Mouse (Mus musculus): ENCODE measurements at regions not wholly inside any gene's neighbourhood (a gene's known extent, or its start where the extent isn't known, plus 50 kb on each side); places are given as distances from the start of the nearest gene placed in this dataset.

DNA sequence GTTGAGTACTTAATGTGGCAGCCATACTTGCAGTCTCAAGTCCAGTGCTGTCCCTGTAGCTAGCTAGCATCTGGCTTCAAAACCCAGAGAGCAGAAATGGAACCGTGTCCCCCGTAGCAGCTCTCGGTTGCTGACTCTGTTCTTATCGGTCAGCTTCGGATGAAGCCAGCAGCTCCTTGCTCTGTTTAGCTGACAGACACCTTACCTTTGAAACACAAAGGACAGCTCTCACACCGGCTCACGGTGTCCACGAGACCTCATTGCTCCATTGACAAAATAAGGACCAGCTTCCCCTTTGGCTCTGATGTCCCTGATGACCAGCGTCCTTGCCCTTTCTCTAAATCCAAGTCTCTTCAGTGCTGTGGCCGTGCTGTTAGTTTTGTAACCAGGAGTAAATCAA lies 435.3 kb upstream of the Kif2a start:
- H3K9ac ChIP-seq, result no peak overlapping the region
- H3K4me3 ChIP-seq (replicated peaks), result no peak overlapping the region
- H3K4me1 ChIP-seq (replicated peaks), result no peaks in the 10 kb centered on the region
- H3K9me3 ChIP-seq (replicated peaks), result no peaks in the 10 kb centered on the region
- ATAC-seq (ENCODE audit: low read depth) (no peak), DNase-seq (no peak)
- no peak overlapping the region for H3K4me2 ChIP-seq
- 76% methylated on average over 10 of the region's 10 CpGs for WGBS (ENCODE audit: insufficient replicate concordance)
- H3K27me3 ChIP-seq, result no peaks in the 10 kb centered on the region
- H3K36me3 ChIP-seq, result no peaks in the 10 kb centered on the region
- no peak overlapping the region for H3K27ac ChIP-seq

GRCm38 (mm10) chr13:107456394-107456793 lies 434.5 kb upstream of the Kif2a start:
- H3K36me3 ChIP-seq, result no peaks in the 10 kb centered on the region
- DNase-seq (no peak), ATAC-seq (ENCODE audit: low read depth) (no peak)
- no peak overlapping the region for H3K27ac ChIP-seq
- no peak overlapping the region for H3K4me3 ChIP-seq (replicated peaks)
- no peaks in the 10 kb centered on the region for H3K4me1 ChIP-seq (replicated peaks)
- no peak overlapping the region for H3K4me2 ChIP-seq
- H3K27me3 ChIP-seq, result no peaks in the 10 kb centered on the region
- no peak overlapping the region for H3K9ac ChIP-seq
- 31% methylated on average over 2 of the region's 2 CpGs for WGBS (ENCODE audit: insufficient replicate concordance)
- H3K9me3 ChIP-seq (replicated peaks), result no peaks in the 10 kb centered on the region

DNA sequence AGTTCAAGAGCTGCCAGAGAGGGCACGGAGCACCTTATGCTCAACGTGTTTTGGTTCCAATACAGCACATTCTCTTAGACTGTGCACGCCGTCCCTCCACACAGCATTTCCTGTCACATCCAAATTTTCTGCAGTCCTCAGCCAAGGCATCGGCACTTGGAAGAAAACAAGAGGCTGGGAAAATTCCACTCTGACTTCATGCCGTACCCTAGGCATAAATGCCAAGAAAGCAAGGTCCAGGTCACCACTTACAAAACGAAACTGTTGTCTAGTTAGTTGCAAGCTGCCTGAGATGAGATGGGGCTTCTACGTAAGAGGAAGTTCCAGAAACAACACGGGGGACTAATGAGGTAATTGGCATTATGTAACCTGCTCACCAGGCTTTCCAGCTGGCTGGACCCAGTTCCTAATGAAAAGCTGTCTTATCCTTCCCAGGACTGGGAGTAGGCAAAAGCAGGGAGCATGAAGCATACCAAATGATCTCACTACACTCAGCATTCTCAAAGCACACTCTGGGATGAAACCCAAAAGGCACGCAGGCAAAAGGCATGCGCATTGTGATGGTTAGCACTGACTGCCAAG lies 427.8 kb upstream of the Kif2a start:
- ATAC-seq (ENCODE audit: low read depth) (no peak), DNase-seq (no peak)
- WGBS (ENCODE audit: insufficient replicate concordance), result 56% methylated on average over 11 of the region's 11 CpGs
- no peak overlapping the region for H3K9ac ChIP-seq
- no peaks in the 10 kb centered on the region for H3K36me3 ChIP-seq
- H3K27ac ChIP-seq, result no peak overlapping the region
- no peaks in the 10 kb centered on the region for H3K4me1 ChIP-seq (replicated peaks)
- H3K4me3 ChIP-seq (replicated peaks), result no peak overlapping the region
- no peaks in the 10 kb centered on the region for H3K27me3 ChIP-seq
- no peak overlapping the region for H3K4me2 ChIP-seq
- H3K9me3 ChIP-seq (replicated peaks), result no peaks in the 10 kb centered on the region

- no peaks in the 10 kb centered on the region for H3K36me3 ChIP-seq
- ATAC-seq (ENCODE audit: low read depth) (no peak), DNase-seq (no peak)
- H3K9ac ChIP-seq, result no peak overlapping the region
- WGBS (ENCODE audit: insufficient replicate concordance), result 50% methylated on average over 2 of the region's 2 CpGs
- H3K4me2 ChIP-seq, result no peak overlapping the region
- no peaks in the 10 kb centered on the region for H3K4me1 ChIP-seq (replicated peaks)
- H3K27ac ChIP-seq, result no peak overlapping the region
- no peaks in the 10 kb centered on the region for H3K9me3 ChIP-seq (replicated peaks)
- H3K4me3 ChIP-seq (replicated peaks), result no peak overlapping the region
- no peaks in the 10 kb centered on the region for H3K27me3 ChIP-seq
These were observed 425.9 kb upstream of the Kif2a start for GRCm38 (mm10) chr13:107447813-107448212.

DNA sequence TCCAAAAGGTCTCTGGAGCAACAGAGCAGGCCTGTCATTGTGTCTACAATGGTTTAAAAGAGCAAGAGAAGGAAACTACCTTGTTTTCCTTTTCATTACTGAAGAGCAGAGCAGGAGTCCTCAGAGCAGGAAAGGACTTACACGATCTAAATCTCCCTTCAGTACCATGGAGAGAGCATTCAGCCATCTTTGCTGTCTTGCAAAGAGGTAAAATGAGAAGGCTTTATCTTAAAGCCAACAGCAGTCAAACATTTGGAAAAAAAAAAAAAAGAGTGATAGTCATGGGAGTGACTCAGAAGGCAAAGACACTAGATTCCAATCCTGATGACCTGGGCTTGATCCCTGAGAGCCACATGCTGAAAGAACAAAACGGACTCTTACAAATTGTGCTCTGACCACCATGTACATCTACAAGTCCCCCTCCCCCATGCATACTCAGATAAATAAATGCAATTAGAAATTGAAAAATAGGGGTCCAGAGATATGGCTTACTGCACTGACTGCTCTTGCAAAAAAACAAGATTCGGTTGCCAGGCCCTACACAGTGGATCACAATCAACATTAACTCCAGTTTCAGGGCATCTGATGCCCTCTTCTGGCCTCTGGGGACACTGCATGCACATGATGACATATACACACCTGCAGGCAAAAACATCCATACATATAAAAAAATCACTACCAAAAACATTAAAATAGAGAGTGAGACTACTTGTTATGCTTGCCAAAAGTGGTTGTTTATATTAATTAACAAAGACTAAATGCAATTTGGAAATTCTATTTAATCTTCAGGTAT lies 397.6 kb upstream of the Kif2a start:
- Histone ChIP-seq H3K27me3 (no peaks in the 10 kb centered on the region), H3K4me2 (no peak overlapping the region), H3K4me1 (replicated peaks) (no peaks in the 10 kb centered on the region), H3K4me3 (replicated peaks) (no peak overlapping the region), H3K9ac (no peak overlapping the region), H3K36me3 (no peaks in the 10 kb centered on the region), H3K9me3 (replicated peaks) (0 out of 2 replicates have a peak, but pooled peaks cover 3% of the 10 kb centered on the region), H3K27ac (no peak overlapping the region)
- ATAC-seq (ENCODE audit: low read depth) (no peak), DNase-seq (no peak)
- WGBS (ENCODE audit: insufficient replicate concordance), result 57% methylated on average over 3 of the region's 3 CpGs

DNA sequence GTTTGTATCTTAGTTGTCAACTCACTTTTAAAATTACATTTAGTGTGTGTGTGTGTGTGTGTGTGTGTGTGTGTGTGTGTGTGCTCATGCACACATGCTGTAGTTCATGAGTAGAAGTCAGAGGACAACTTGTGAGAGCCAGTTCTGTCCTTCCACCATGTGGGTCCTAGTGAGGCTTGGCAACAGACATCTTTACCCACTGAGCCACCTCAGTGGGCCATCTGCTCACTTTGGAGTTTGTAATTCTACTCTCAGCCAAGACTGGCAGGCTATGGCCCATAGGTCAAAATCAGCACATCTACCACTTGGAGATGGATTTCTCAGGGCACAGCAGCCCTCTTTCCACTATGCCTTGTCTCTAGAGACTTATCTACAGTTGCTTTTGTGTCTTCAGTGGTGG lies 388.3 kb upstream of the Kif2a start:
- H3K4me2 ChIP-seq, result no peak overlapping the region
- DNase-seq (no peak), ATAC-seq (ENCODE audit: low read depth) (no peak)
- no peaks in the 10 kb centered on the region for H3K27me3 ChIP-seq
- no peaks in the 10 kb centered on the region for H3K36me3 ChIP-seq
- H3K27ac ChIP-seq, result no peak overlapping the region
- no peak overlapping the region for H3K4me3 ChIP-seq (replicated peaks)
- H3K4me1 ChIP-seq (replicated peaks), result no peaks in the 10 kb centered on the region
- no peak overlapping the region for H3K9ac ChIP-seq
- H3K9me3 ChIP-seq (replicated peaks), result no peaks in the 10 kb centered on the region

DNA sequence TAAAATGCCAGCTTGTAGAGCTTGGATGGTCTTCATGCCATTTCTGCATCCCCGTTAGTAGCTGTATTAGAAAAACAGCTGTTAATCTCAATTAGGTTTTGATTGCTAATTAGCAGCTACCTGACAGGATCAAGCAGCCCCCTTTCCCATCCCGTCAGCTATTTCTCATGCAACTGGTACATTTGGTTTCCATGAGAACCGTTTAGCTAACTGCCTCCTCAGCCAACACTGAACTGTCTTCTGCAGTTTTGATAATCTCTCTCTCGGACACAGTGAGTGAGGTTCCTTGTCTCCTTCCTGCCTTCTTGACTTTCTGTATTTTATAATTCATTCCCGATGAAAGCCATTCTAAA lies 385.7 kb upstream of the Kif2a start:
- H3K9ac ChIP-seq, result no peak overlapping the region
- no peak for ATAC-seq (ENCODE audit: low read depth)
- H3K27me3 ChIP-seq, result no peaks in the 10 kb centered on the region
- H3K36me3 ChIP-seq, result no peaks in the 10 kb centered on the region
- H3K4me3 ChIP-seq (replicated peaks), result no peak overlapping the region
- H3K27ac ChIP-seq, result no peak overlapping the region
- no peak for DNase-seq
- no peak overlapping the region for H3K4me2 ChIP-seq
- no peaks in the 10 kb centered on the region for H3K9me3 ChIP-seq (replicated peaks)
- H3K4me1 ChIP-seq (replicated peaks), result no peaks in the 10 kb centered on the region
- 61% methylated on average over 5 of the region's 5 CpGs for WGBS (ENCODE audit: insufficient replicate concordance)

DNA sequence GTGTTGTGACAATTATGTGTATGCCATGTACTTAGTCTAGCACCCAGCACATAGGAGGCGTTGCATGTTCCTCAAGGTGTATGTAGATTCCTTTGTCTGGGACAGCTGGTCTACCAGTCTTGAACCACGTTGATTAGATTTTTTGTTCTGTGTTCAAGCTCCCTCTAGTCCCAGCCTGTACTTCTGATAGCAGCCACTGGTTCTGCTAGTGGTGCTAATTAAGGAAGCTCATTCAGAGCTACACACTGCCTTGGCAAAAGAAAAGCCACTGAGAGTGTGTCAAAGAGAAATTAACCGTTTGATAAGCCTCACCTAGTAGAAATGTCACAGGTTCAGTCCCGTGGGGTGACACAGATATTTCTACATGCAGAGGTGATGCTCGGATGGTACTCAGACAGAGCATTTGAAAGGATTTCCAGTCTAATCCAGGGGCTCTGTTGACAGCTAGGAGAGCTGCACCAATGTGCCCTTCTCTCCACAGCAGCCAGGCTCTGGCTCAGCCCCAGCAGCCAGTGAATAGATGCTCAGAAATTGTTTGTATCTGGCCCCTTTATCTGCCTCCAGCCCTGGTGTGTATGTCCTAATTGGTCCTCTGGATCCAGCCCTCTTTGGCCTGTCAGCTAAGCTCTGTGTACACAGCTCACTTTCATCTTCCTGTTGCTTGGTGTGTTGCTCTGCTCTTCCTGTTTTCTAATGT lies 385.2 kb upstream of the Kif2a start:
- Histone ChIP-seq H3K9ac (no peak overlapping the region), H3K4me3 (replicated peaks) (no peak overlapping the region), H3K27me3 (no peaks in the 10 kb centered on the region), H3K4me2 (no peak overlapping the region), H3K36me3 (no peaks in the 10 kb centered on the region), H3K4me1 (replicated peaks) (no peaks in the 10 kb centered on the region), H3K9me3 (replicated peaks) (no peaks in the 10 kb centered on the region), H3K27ac (no peak overlapping the region)
- no peak for DNase-seq
- no peak for ATAC-seq (ENCODE audit: low read depth)
- WGBS (ENCODE audit: insufficient replicate concordance), result 54% methylated on average over 5 of the region's 5 CpGs

GRCm38 (mm10) chr13:107398621-107399363 lies 376.9 kb upstream of the Kif2a start:
- Histone ChIP-seq H3K4me1 (replicated peaks) (no peaks in the 10 kb centered on the region), H3K27ac (no peak overlapping the region), H3K4me3 (replicated peaks) (no peak overlapping the region), H3K4me2 (no peak overlapping the region), H3K9ac (no peak overlapping the region), H3K27me3 (no peaks in the 10 kb centered on the region), H3K9me3 (replicated peaks) (no peaks in the 10 kb centered on the region), H3K36me3 (no peaks in the 10 kb centered on the region)
- 61% methylated on average over 8 of the region's 8 CpGs for WGBS (ENCODE audit: insufficient replicate concordance)
- ATAC-seq (ENCODE audit: low read depth) (no peak), DNase-seq (no peak)

DNA sequence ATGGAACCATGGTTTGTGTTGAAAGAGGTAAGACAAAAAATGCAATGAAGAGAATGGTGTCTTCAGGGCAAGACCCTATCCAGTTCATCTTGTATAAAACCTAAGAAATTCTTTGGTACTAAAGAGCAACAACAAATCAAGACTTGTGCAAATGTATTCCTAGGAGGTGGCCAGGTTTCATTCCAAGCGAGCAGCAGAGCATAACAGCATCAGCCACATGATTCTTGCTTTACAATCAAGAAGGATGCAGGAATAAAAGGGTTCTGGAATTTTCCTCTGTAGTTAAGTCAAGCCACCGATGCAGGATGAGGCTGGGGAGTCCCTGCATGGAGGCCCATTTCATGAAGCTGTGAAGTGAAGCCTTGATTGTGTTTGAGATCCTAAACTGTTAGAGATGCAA lies 374.1 kb upstream of the Kif2a start:
- Histone ChIP-seq H3K4me2 (no peak overlapping the region), H3K9ac (no peak overlapping the region), H3K4me3 (replicated peaks) (no peak overlapping the region), H3K36me3 (no peaks in the 10 kb centered on the region), H3K27me3 (no peaks in the 10 kb centered on the region), H3K27ac (no peak overlapping the region), H3K9me3 (replicated peaks) (no peaks in the 10 kb centered on the region), H3K4me1 (replicated peaks) (no peaks in the 10 kb centered on the region)
- no peak for ATAC-seq (ENCODE audit: low read depth)
- 47% methylated on average over 2 of the region's 2 CpGs for WGBS (ENCODE audit: insufficient replicate concordance)
- DNase-seq, result no peak

DNA sequence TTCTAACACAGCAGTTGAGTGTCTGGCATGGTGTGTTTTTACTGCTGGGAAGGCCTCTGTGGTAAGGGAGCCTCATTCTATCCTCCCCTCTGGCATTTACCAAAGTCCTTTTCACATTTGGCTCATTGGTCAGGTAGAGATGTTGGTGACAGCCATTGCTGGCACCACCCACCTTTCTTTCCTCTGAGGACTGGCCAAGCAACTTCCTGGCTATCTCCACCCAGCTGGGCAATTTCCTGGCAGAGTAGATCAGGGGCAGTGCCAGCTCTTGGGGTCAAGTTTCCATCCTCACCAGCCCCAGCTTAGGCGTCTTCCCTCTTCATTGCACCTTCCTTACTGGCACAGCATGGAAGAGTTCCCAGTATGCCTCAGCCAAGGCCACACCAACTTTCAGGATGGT lies 372.5 kb upstream of the Kif2a start:
- no peaks in the 10 kb centered on the region for H3K27me3 ChIP-seq
- H3K27ac ChIP-seq, result no peak overlapping the region
- ATAC-seq (ENCODE audit: low read depth), result no peak
- no peak overlapping the region for H3K4me2 ChIP-seq
- H3K9me3 ChIP-seq (replicated peaks), result no peaks in the 10 kb centered on the region
- no peak overlapping the region for H3K4me3 ChIP-seq (replicated peaks)
- H3K9ac ChIP-seq, result no peak overlapping the region
- DNase-seq, result no peak
- no peaks in the 10 kb centered on the region for H3K4me1 ChIP-seq (replicated peaks)
- WGBS (ENCODE audit: insufficient replicate concordance), result 29% methylated on average over 1 of the region's 1 CpGs
- no peaks in the 10 kb centered on the region for H3K36me3 ChIP-seq

Data from liver, embryonic 13.5 days (tissue).